Mouse (Mus musculus) thymus, postnatal 25 days (tissue): Measurements from ENCODE around the gene Rcn1.

Experiments used
- DNase-seq: peaks from one replicate; pipeline ENCODE4 v3.0.0; 2022

Rcn1 gene

GRCm38 (mm10) chr2:105399085-105399891 is at the start of gene Rcn1:
TSS of gene Rcn1 (minus strand) at chr2:105399319.
- peak; percentile 74 for DNase-seq

GRCm38 (mm10) chr2:105444072-105444471 is 45.0 kb upstream of the Rcn1 start:
- peak; percentile 9 for DNase-seq

- no peak for DNase-seq
Observed at GRCm38 (mm10) chr2:105439022-105439421, 39.9 kb upstream of the Rcn1 start.

GRCm38 (mm10) chr2:105438525-105438924 is 39.4 kb upstream of the Rcn1 start:
- no peak for DNase-seq

- no peak for DNase-seq
Observed at GRCm38 (mm10) chr2:105432927-105433326, 33.8 kb upstream of the Rcn1 start.

- no peak for DNase-seq
Observed at GRCm38 (mm10) chr2:105430373-105430772, 31.3 kb upstream of the Rcn1 start.

GRCm38 (mm10) chr2:105429899-105430298 is 30.8 kb upstream of the Rcn1 start:
- no peak for DNase-seq

- no peak for DNase-seq
Observed at GRCm38 (mm10) chr2:105428467-105428866, 29.3 kb upstream of the Rcn1 start.

- peak; percentile 54 for DNase-seq
Observed at GRCm38 (mm10) chr2:105428029-105428428, 28.9 kb upstream of the Rcn1 start.

- no peak for DNase-seq
Observed at GRCm38 (mm10) chr2:105427447-105427846, 28.3 kb upstream of the Rcn1 start.

- no peak for DNase-seq
Observed at GRCm38 (mm10) chr2:105418629-105419227, 19.6 kb upstream of the Rcn1 start.

GRCm38 (mm10) chr2:105417663-105418062 is 18.5 kb upstream of the Rcn1 start:
- no peak for DNase-seq

- no peak for DNase-seq
Observed at GRCm38 (mm10) chr2:105416660-105417348, 17.7 kb upstream of the Rcn1 start.

- DNase-seq: no peak
Observed at GRCm38 (mm10) chr2:105416046-105416659, 17.0 kb upstream of the Rcn1 start.

- DNase-seq: no peak
Observed at GRCm38 (mm10) chr2:105414309-105414708, 15.2 kb upstream of the Rcn1 start.

GRCm38 (mm10) chr2:105409253-105409652 is 10.1 kb upstream of the Rcn1 start:
- no peak for DNase-seq

- DNase-seq: no peak
Observed at GRCm38 (mm10) chr2:105408511-105408910, 9.4 kb upstream of the Rcn1 start.

GRCm38 (mm10) chr2:105402180-105402579 is 3.1 kb upstream of the Rcn1 start:
- DNase-seq: peak; percentile 6

- no peak for DNase-seq
Observed at GRCm38 (mm10) chr2:105400558-105400957, 1.4 kb upstream of the Rcn1 start.

GRCm38 (mm10) chr2:105398636-105399084 is 459 bp downstream of the Rcn1 start:
- peak; percentile 38 for DNase-seq

- DNase-seq: no peak
Observed at GRCm38 (mm10) chr2:105397446-105398211, 1.5 kb downstream of the Rcn1 start.

- no peak for DNase-seq
Observed at GRCm38 (mm10) chr2:105396066-105396465, 3.1 kb downstream of the Rcn1 start.
